Mouse (Mus musculus) thymus, postnatal 14 days (tissue): Measurements from ENCODE around the gene Plxna4.

Experiments
- DNase-seq: peaks from one replicate; pipeline ENCODE4 v3.0.0; 2021

Gene Plxna4

GRCm38 (mm10) chr6:32342272-32342671, 245.7 kb downstream of the Plxna4 start:
- DNase-seq = no peak

GRCm38 (mm10) chr6:32338416-32338943, 249.5 kb downstream of the Plxna4 start:
- no peak for DNase-seq

- DNase-seq = no peak
These were observed 256.7 kb downstream of the Plxna4 start for GRCm38 (mm10) chr6:32331281-32331680.

GRCm38 (mm10) chr6:32330034-32330795, 257.8 kb downstream of the Plxna4 start:
- DNase-seq = no peak

- peak; percentile 64 for DNase-seq
These were observed 260.0 kb downstream of the Plxna4 start for GRCm38 (mm10) chr6:32328028-32328427.

DNA sequence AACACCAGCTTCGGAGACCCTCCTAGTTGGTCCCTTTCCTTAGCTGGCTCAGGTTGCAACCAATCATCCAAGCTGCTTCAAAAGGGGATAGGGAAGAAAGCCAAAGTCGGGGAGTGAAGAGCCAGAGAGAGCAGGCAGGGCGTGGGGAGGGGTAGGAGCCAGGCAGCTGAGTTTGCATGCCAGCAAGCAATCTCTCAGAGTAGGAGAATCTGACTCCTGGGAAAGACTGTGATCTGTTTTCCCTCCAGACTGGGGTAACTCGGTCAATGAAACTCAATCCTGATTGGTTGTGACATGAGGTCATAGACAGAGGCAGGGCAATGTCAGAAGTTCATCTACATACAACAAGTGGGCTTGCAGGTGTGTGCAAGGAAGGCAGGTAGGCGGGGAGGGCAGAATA, 260.8 kb downstream of the Plxna4 start:
- DNase-seq = no peak

GRCm38 (mm10) chr6:32326406-32326805, 261.6 kb downstream of the Plxna4 start:
- DNase-seq = no peak

- no peak for DNase-seq
These were observed 262.1 kb downstream of the Plxna4 start for GRCm38 (mm10) chr6:32325851-32326250.

GRCm38 (mm10) chr6:32321187-32321586, 266.8 kb downstream of the Plxna4 start:
- no peak for DNase-seq

- DNase-seq = peak; percentile 17
These were observed 267.7 kb downstream of the Plxna4 start for GRCm38 (mm10) chr6:32320254-32320653.

GRCm38 (mm10) chr6:32317470-32317869, 270.5 kb downstream of the Plxna4 start:
- DNase-seq = no peak

DNA sequence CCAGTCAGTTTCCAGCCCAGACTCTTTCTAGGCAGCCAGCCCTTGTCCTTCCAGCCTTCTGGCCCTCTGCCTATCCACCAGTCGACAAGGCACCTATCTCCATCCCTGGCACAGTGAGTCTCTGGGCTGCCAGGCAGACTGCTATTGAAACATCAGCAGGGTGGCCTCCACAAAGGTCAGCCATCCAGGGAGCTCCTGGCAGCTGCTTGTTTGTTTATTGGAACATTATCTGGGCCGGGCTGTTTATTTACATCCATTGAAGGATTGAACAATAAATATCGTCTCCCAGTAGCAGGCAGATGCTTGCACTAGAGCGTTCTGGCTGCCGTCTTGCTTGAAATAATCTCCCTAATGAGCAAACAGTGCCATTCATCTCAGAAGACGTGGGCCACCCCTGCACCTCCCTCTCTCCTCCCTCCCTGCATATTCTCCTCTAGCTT, 273.0 kb downstream of the Plxna4 start:
- DNase-seq = no peak

DNA sequence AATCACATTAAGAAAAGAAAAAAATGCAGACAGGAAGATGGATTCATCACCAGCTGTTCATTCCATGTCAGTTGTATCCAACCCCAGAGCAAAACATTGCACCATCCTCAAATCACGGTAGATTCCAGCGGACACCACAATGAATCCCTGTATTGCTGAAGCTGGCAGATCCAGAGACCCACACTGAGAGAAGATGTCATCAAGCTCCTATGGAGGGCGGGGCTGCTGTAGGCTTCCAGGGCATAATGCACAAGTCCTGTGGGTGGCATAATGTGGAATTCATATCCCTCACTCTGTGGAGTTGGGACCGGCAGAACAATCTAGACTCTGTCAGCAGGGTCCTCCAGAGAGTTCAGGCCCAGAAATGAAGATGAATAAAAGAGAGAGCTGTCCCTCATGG, 278.8 kb downstream of the Plxna4 start:
- DNase-seq = no peak

- DNase-seq = no peak
These were observed 287.4 kb downstream of the Plxna4 start for GRCm38 (mm10) chr6:32300611-32301010.

- DNase-seq = no peak
These were observed 306.5 kb downstream of the Plxna4 start for GRCm38 (mm10) chr6:32281457-32281856.

DNA sequence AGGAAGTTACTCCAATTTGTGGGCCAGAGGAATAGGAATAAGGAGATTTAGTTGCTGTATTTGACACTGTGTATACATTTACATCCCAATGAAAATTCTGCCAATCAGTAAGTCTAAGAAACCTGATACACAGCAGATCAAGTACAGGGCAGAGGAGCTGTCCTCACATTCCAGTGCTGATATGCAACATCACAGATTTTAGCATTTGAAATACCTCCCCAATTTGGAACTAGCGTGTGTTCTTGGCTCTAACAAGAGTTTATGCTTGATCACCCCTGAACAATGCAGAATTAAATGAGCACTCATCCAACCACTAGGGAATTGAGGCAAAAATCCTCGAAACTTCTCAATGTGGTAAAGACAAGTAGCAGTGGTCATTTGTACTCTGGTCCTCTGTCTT, 307.3 kb downstream of the Plxna4 start:
- DNase-seq = no peak

- DNase-seq = no peak
These were observed 316.5 kb downstream of the Plxna4 start for GRCm38 (mm10) chr6:32271463-32271862.

DNA sequence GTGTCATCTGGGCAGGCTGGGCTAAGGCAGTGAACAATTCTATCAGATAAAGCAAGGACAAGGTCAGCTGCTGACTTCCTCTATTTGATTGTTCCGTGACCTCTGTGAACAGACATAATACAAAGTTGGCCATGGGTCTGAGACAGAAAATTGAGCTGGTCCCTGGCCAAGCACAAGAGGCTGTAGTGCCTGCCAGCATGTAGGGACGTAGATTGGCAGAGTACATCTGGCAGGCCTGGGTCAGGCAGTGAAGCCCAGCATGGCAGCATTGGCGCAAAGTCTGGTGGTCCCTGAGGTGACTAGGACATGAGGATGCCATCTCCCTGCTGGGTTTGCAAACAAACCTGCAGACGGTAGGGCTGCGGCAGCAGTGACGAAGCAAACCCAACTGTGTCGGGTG, 321.9 kb downstream of the Plxna4 start:
- no peak for DNase-seq

DNA sequence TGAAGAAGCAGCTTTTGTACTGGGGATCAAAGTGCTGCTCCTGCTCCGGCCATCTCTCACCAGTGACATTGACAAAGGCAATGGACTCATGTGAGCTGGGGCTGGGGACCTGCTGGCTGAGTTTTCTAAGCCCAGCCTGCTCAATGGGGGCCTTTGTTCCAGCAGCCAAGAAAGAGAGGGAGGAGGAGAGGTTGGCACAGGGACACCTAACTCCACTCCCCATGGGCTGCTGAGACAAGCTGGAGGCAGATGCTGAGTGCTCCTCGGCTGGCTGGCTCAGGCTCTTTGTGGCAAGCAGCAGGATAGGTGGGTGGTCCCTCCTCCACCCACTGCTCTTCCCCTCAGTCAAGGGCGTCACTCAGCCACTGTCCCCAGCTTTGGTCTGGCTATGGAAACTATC, 326.7 kb downstream of the Plxna4 start:
- no peak for DNase-seq

DNA sequence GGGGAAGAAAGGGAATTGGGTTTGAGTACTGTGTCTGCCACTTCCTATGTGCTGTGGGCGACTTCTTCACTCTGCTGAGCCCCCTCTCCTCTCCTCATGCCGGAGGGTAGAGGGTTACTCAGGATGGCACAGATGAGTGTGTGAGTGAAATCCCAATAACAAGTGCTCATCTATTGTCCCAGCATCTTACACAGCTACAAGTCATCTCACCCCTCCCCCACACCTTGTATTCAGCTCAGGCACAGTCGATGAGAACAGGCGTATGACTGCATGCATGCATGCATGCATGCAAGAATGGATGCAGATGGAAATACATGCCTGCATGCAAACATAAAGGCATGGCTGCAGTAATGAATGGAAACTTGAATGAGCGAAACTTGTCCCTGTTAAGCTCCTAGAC, 327.7 kb downstream of the Plxna4 start:
- DNase-seq = no peak

- DNase-seq = no peak
These were observed 332.8 kb downstream of the Plxna4 start for GRCm38 (mm10) chr6:32255191-32255590.

DNA sequence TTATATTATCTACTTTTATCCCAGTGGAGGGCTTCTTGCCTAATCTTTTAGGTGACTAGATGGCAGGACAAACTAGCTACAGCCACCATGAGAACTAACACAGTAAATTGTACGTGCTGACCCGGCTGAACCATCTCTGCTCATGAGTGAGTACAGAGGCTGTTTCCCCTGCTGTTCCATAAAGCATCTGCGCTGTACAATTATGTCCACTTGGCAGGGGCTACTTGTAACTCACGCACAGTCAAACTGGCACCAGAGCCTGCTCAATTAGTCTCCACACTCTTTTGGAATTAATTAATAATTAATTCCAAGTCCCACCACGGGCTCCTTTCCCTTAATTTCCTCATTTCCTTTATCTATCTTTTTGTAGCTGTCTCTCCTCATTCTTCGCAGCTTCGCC, 335.8 kb downstream of the Plxna4 start:
- no peak for DNase-seq

DNA sequence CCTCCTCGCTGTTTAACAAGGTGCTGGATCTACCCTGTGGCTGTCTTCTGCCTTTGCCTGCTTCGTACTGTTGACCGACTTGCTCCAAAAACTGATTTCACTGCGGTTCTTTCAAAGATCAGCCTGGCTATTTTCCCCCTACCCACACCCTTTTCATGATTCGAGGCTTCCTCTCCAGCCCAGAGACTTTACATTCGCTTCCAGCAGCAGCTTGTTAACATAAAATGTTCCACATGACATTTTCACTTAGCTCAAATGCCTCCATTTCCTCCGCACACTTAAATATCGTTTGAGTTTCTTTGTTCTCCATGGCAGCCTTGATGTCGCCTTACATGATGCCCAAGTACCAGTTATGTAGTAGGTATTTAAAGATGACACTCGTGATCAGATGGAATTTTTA, 336.3 kb downstream of the Plxna4 start:
- no peak for DNase-seq

- no peak for DNase-seq
These were observed 342.0 kb downstream of the Plxna4 start for GRCm38 (mm10) chr6:32246036-32246435.

- DNase-seq = no peak
These were observed 345.0 kb downstream of the Plxna4 start for GRCm38 (mm10) chr6:32243040-32243439.
